Mouse (Mus musculus) adrenal gland, postnatal 10 days (tissue): ENCODE data around the gene Psmc3ip. TPM values are rescaled to one million over a fixed set of nuclear protein-coding genes. Genes with fewer than 3 reads are reported as not detected.

Source experiments
- DNase-seq: peaks from one replicate; pipeline ENCODE4 v3.0.0; 2021; ENCODE audit warnings: mixed read lengths
- microRNA-seq: library from miRNA; unstranded; fragments of <30 nt; microRNA quantifications from one replicate; pipeline ENCODE4 v1.2.0, GENCODE M21; 2021
- total RNA-seq, 2 experiments: library from RNA; stranded (reverse); gene quantifications; 2 replicates each; pipeline ENCODE4 v1.2.3; 2021

Gene Psmc3ip
- total RNA-seq, 2 experiments from 2014 or later = 6.6 to 7.1 TPM

DNA sequence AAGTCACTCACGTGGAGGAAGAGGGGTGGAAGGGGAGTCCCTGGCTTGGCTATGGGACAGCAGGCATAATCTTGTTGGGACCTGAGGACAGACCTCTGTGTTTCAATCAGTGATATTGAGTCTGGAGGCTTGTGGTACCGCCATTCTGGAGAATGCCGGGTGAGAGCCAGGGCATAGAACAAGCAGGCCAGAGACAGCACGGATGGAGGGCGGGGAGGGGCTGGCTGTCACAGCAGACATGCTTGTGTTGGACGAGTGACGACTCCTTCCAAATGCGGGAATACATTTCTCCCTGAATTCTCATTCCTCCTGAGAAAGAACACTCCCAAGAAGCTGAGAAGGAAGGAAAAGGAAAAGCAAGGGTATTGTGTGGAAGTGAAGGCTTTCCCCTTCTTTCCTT lies 43.6 kb downstream of the Psmc3ip start:
- no peak for DNase-seq

DNA sequence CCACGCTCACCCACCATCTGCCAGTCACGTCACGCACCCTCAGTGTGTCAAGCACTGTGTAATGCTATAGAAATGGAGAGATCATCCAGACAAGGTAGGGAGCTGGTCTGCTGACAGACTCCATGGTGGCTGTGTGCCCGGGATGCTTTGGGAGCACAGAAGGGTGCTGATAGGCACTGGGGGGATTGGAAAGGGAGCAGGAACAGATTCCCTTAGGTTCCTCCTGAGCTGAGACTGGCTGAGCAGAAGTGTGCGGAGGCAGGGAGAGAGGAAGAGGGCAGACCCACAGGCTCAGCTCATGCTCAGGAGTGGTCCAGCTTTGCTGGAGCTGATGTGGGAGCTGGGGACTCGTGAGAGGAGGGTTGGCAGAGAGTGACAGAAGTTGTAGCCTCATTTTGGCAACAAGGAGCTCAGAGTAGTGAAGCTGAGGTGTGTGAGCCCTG lies 44.2 kb downstream of the Psmc3ip start:
- DNase-seq = no peak

DNA sequence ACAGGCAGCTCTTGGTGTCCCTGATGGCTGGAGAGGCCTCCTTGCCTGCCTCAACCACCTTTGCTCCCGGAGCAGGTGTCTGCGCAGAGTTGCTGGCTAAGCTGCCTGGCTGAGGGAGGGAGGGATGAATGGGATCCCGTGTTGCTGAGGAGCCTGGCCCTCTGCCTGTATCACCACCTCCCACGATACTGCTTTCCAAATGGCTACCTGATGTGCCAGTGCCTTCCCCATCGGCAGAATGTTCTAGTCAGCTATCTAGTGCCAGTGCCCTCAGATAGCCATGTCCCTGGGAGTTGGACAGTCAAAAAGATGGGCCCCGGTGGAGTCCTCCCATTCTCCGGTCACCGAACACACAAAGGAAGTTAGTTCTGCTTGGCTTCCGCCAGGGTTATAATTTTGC lies 44.9 kb downstream of the Psmc3ip start:
- DNase-seq = no peak

DNA sequence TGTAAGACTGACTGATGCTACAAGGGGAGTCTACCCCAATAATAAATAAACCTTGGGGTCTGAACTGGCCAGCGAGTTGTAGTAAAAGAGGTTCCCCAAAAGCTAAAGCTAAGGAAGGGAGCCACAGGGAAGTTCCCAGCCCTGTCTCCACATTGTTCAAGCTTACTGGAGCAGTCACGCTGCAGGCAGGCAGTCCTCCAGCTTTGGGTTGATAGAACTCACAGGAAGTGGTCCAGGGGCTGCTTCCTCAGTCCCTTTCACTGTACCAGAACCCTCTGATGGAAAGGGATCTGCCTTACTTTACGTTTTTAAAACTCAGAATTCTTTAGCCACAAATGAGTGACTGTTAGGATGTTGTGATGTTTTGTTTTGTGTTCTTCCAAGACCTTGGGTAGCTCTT lies 47.7 kb downstream of the Psmc3ip start:
- DNase-seq = no peak

DNA sequence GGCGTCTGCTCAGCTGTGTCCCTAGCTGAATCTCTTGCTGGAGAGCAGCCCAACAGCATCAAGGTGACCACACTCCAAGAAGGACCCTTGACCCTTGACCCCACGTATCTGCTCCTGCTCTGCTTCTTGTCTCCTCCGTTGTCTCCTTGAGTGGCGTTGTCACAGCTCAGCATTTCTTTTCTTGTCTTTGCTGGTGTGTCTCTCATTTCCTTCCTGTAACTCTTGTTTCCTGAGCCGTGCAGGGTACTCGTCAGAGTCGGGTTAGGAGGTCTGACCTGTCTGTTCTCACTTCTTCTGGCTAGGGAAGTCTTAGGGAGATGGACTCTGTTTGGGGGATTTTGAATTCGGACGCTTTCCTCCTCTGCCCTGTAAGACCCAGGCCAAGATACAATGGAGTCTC lies 48.8 kb downstream of the Psmc3ip start:
- DNase-seq = no peak

DNA sequence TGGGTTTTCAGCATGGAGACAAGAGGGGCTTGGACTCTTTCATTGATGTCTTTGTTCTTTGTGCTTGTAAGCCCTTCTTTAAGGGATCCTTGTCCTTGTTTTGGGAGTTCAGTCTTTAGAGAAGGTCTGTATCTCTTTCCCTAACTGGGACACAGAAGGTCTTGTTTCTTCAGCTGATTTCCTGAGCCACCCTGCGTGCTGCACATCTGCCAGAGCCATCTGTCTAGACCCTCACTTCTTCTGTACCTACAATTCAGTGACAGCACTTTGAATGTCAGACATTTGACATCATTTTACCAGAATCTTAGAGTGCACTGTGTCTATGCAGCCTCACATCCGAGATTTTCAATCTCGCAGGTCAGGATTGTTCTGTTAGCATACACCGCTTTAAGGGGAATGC lies 49.4 kb downstream of the Psmc3ip start:
- DNase-seq = no peak

Small RNA genes lying within 50 kb of the gene (microRNA-seq; reads per million reads assigned to microRNA genes)
- not detected for gene Gm27626

Other genes with a start within 250 kb of the Psmc3ip start
- 10 to 100 TPM; 60.7 to 72.7 TPM for gene Stat5b, start 244.7 kb downstream of the Psmc3ip start, total RNA-seq
- 10 to 100 TPM; 37.1 to 52.7 TPM for gene Stat5a, start 236.1 kb downstream of the Psmc3ip start, total RNA-seq
- gene Stat3, start 155.9 kb downstream of the Psmc3ip start, total RNA-seq = 10 to 100 TPM; 68.2 to 75.6 TPM
- 100 to 1,000 TPM; 327 to 368 TPM for gene Cavin1, start 124.5 kb downstream of the Psmc3ip start, total RNA-seq
- gene Atp6v0a1, start 86.0 kb downstream of the Psmc3ip start, total RNA-seq = 10 to 100 TPM; 93.4 to 95.8 TPM
- gene Naglu, start 25.4 kb downstream of the Psmc3ip start, total RNA-seq = 10 to 100 TPM; 27.3 to 28.2 TPM
- under 1 TPM; 0.45 to 0.67 TPM for gene Hsd17b1, start 17.0 kb downstream of the Psmc3ip start, total RNA-seq
- 100 to 1,000 TPM in 1 of 2 experiments, 10 to 100 TPM in 1; 98.0 to 102 TPM for gene Coasy, start 12.9 kb downstream of the Psmc3ip start, total RNA-seq
- gene Mlx, start 8.2 kb downstream of the Psmc3ip start, total RNA-seq = 10 to 100 TPM; 32.9 to 35.0 TPM
- 10 to 100 TPM; 50.8 to 53.2 TPM for gene Retreg3, start 24.5 kb upstream of the Psmc3ip start, total RNA-seq
- 10 to 100 TPM; 42.6 to 44.6 TPM for gene Tubg1, start 24.5 kb upstream of the Psmc3ip start, total RNA-seq
- gene Tubg2, start 60.5 kb upstream of the Psmc3ip start, total RNA-seq = 1 to 10 TPM; 6.9 to 7.2 TPM
- gene Cntnap1, start 75.1 kb upstream of the Psmc3ip start, total RNA-seq = 10 to 100 TPM; 12.1 to 15.9 TPM
- gene Plekhh3, start 75.9 kb upstream of the Psmc3ip start, total RNA-seq = 10 to 100 TPM; 26.2 to 40.8 TPM
- under 1 TPM; 0.78 to 1.00 TPM for gene Ccr10, start 80.0 kb upstream of the Psmc3ip start, total RNA-seq
- 10 to 100 TPM; 27.9 to 37.9 TPM for gene Ezh1, start 131.0 kb upstream of the Psmc3ip start, total RNA-seq
- gene Ramp2, start 150.6 kb upstream of the Psmc3ip start, total RNA-seq = 100 to 1,000 TPM; 101 to 116 TPM
- 100 to 1,000 TPM; 109 to 112 TPM for gene Vps25, start 158.3 kb upstream of the Psmc3ip start, total RNA-seq
- 1 to 10 TPM; 2.5 to 3.6 TPM for gene Wnk4, start 165.1 kb upstream of the Psmc3ip start, total RNA-seq
- 1 to 10 TPM in 1 of 2 experiments, under 1 TPM in 1; 0.63 to 1.4 TPM for gene Cntd1, start 183.6 kb upstream of the Psmc3ip start, total RNA-seq
- gene Coa3, start 183.7 kb upstream of the Psmc3ip start, total RNA-seq = 10 to 100 TPM; 79.8 to 84.3 TPM
- gene Becn1, start 206.8 kb upstream of the Psmc3ip start, total RNA-seq = 100 to 1,000 TPM; 132 to 133 TPM
- 100 to 1,000 TPM; 125 to 132 TPM for gene Psme3, start 220.8 kb upstream of the Psmc3ip start, total RNA-seq
- gene Aoc2, start 229.6 kb upstream of the Psmc3ip start, total RNA-seq = 1 to 10 TPM; 6.0 to 9.0 TPM
- 100 to 1,000 TPM; 103 to 122 TPM for gene Aoc3, start 235.2 kb upstream of the Psmc3ip start, total RNA-seq